Mouse (Mus musculus) kidney, adult 9 months (tissue): ENCODE measurements at regions not wholly inside any gene's neighbourhood (a gene's known extent, or its start where the extent isn't known, plus 50 kb on each side); places are given as distances from the start of the nearest gene placed in this dataset.

Experiments
- DNase-seq: peaks from one replicate; pipeline ENCODE4 v3.0.0; 2022

- no peak for DNase-seq
Measured at GRCm38 (mm10) chr1:128668718-128669117, 76.6 kb upstream of the Cxcr4 start.

DNA sequence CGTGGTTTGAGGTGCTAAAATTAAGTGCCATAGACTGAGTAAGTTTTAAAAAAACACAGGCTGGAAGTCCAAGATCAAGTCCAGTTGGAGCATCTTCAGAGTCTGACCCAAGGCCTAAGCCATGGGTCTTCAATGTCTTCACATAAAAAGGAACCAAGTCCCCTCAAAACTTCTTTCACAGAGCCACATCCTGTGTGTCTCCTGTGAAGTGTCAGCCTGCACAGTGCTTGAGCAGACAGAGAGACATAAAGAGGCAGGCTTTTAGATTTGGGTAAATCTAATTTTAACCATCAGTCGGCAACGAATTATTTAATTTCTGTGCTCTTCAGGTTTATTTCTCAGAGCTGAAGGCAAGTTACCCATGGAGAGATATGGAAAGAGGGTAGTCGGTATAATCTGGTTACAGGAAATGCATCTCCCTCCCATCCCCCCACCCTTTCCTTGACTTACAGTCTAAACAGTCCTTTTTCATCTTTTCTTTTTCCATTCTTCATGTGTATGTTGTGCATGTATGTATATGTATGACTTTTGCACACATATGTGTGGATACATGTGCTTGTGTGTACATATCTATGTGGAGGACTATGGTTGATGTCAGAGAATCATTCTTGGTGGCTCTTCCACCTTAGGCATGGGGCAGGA lies 75.1 kb upstream of the Cxcr4 start:
- no peak for DNase-seq

DNA sequence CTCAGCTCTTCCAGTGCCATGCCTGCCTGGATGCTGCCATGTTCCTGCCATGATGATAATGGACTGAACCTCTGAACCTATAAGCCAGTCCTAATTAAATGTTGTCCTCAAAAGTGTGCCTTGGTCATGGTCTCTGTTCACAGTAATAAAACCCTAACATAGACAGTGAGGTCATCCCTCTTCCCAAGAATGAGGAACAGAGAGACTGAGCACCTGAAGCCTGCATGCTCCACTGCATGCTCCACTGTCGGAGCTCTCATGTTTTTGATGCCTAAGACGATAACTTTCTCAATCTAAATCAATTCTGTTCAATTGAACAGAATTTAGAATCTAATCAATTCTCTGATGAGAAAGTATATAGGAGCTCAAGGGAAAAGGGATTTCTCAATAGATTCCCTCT lies 71.1 kb upstream of the Cxcr4 start:
- no peak for DNase-seq

- DNase-seq: no peak
Measured at GRCm38 (mm10) chr1:128659857-128660256, 67.8 kb upstream of the Cxcr4 start.

DNA sequence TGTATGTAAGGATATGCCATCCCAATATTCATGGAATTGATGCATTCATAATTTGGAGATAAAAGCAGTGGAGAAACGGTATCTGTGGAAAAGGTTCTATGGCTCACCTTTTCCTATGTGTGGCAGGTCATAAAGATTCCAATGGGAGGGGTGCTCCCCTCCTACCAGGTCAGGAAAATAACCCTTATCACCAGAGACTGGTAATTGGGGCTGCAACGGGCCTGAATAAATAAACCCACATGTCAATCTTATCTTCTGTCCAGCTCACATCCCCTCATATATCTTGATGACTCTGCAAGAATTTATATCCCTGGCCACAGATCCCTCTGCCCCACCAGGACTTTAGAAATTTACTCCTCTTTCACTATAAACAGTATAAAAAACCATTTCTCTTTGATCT lies 66.7 kb upstream of the Cxcr4 start:
- no peak for DNase-seq

GRCm38 (mm10) chr1:128654099-128654862 lies 62.2 kb upstream of the Cxcr4 start:
- DNase-seq: no peak

DNA sequence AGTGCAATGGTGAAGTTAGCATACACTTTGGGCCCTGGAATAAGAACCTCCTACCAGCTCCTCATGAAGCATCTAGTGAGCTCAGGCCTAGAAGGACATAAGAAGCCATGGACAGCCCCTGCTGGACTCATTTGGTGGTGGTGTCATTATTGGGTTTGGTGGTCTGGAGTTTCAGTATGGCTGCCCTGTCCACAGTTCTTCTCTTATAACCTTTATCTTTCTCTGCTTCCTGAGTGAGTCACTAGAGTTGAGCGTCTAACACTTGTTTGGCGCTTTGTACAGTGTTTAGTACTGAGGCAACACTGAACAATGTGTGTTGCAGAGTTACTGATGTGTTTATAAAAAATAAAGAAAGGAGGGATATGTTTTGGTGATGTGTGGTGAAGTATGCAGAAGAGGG lies 58.5 kb upstream of the Cxcr4 start:
- no peak for DNase-seq

GRCm38 (mm10) chr1:128649490-128650178 lies 57.5 kb upstream of the Cxcr4 start:
- no peak for DNase-seq

DNA sequence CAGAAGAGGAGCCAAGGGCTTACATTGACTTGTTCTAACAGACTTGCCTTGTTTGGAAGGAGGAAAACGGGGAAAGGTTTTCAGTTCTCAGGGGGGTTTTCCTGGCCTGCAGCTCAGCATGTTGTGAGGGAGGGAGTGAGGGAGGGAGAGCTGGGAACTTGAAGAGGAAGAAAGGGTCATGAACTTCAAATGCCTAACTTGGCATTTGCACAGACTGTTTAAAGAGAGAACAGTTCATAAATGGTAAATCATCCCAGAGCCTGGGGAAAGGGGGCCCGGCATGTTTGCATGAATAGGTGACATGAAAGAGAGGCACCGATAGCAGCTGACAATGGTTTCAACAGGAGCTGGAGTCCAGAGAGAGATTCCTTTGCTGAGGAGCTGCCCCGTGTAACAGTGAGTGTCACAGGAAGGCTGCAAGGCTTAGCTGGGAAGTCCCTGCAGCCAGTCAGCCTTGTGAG lies 51.3 kb upstream of the Cxcr4 start:
- DNase-seq: no peak

GRCm38 (mm10) chr1:128642212-128642611 lies 50.1 kb upstream of the Cxcr4 start:
- no peak for DNase-seq
